Mouse (Mus musculus) liver, embryonic 11.5 days (tissue): ENCODE data around the gene Rgs21. TPM values are rescaled to one million over a fixed set of nuclear protein-coding genes. Genes with fewer than 3 reads are reported as not detected.

ENCODE experiments used
- polyA plus RNA-seq: library from polyadenylated mRNA; unstranded; fragments of >200 nt; fragmentation: Nextera tagmentation; extraction: Ambion mirVana; gene quantifications from 2 replicates; pipeline ENCODE4 v1.2.1, GENCODE M21; 2014

Rgs21 gene
- polyA plus RNA-seq, 1 experiment from 2014 or later: not detected

Other genes starting within 250 kb of the Rgs21 start
- 33.3 and 36.0 TPM in 2 replicates for gene Rgs18, start 207.8 kb upstream of the Rgs21 start, polyA plus RNA-seq